Mouse (Mus musculus): ENCODE data around the gene Sept14.
"Not testable (repeated sequence)": the region's sequence is repeated elsewhere in the genome, so short reads cannot be mapped to it uniquely, and the experiment has no call there.

Gene Sept14

DNA sequence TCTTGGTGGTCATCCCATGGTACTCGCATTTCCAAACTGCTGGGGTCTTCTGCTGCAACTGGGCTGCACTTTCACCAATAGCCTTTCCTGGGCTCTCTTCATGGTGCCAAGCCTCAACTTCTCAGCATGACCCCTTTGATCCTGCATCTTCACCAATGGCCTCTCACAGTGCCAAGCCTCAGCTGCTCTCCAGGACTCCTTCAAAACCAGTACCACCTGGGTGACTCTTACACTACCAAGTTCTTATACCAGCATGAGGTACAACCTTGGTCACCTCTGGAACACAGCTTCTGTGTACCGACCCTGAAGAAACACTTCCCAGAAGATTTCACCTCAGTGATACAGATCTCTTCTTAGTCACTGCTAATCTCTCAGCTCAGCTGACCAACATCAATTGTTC lies at the start of gene Sept14:
Sept14 (minus strand) TSS at position 101 of the 400 bp plus-strand sequence.
- DNase-seq: no peak

DNA sequence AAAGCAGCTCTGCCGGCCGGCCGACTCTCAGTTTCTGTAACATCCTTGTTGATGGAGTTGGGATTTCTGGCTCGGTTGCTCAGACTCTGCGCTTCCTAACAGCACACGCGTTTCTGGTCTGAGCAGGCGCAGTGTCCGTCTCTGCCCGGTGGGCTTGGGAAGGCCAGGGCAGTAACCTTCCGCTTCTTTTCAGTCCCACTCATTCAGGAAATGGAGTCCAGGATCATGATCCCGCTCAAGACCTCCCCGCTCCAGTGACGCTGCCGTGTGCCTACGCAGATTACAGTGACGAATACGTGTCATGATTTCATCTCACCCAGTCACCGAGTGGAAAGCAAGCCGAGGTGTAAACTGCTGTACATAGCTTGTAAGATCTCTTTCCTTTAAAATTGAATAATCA lies 48.6 kb upstream of the Sept14 start:
- DNase-seq: no peak

DNA sequence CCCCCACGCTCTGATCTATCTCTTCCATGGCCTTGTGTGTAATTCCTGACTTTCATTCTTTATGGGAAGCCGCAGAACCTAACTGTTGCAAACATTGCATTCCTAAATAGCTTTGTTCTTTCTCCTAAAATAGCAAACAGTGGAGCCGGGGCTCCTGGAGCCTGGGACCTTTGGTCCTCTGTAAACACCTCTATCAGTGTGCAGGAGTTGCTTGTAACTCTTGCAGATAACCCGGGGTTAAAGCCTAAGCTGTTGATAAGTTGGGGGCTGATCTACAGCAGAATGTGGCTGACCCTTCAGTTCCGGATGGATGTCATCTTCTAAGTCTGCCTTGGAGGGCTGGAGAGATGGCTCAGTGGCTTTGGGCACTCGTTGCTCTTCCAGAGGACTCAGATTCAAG lies 35.7 kb upstream of the Sept14 start:
- DNase-seq: peak; percentile 37

DNA sequence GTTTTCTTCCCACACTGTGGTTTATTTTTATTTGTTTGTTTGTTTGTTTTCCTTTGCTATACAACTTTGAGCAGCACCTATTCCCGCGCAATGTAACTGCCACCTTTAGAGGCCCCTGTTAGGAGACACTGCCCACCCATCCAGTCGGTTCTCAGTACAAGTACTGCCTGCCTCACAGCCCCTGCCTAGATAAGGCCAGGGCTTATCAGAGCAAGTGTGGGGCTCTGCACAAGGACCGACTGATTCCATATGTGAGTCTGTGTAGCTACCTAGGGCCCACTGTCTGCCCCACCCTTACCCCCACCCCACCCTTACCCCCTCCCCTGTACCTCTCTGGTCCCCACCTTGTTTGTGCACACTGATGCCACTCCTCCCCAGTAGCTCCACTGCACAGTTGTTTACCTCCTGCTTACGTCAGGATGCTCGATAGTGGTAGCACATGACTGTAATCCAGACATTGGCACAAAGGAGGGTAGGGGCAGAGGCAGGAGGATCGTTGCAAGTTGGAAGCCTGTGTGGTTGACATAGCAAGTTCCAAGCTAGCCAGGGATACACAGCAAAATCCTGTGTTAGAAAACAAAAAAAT lies 34.7 kb upstream of the Sept14 start:
- peak; percentile 79 for DNase-seq

DNA sequence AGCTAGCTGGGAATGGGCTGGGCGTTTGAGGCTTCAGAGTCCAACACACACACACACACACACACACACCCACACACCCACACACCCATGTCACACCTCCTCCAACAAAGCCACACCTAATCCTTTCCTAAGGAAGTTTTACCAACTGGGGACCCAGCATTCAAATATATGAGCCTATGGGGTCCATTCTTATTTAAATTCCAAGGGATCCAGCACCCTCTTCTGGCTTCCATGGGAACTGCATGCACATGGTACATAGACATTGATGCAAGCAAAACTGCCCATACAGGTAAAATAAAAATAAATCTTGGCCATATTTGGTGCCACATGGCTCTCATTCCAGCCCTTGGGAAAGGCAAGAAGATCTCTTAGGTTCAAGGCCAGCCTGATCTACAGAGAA lies 32.7 kb upstream of the Sept14 start:
- DNase-seq: peak; percentile 57

DNA sequence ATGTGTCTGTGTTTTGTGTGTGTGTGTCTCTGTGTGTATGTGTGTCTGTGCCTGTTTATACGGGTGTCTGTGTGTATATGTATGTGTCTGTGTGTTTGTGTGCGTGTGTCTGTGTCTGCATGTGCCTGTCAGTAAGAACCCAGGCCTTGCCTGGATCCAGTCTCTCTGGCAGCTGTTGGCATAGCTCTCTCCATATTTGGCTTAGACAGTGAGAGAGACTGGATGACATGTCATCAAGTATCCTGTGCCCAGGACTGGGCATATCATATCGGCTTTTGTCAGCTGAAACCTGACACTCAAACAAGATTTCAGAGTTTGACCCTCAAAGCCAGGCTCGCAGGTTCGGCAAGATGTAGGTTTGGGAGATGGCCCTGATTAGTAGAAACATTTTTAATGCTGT lies 22.7 kb upstream of the Sept14 start:
- no peak for DNase-seq

DNA sequence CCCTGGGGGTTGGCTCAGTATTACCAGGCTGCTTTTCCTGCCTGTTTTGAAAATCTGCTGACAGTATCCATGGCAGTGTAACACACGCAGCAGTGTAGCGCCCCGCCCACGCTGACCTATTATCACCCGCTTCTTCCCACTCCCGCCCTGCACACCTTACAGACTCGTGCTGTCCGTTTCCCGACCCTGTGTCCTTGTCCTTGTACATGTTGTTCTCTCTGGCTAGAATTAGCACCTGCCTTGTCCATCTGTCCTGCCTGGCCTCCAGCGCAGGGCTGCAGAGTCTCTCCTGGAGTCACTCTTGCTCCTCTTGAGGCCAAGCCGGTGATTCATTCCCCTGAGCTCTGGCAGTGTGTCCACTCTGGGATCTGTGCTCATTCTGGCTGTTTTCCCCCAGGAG lies 22.0 kb upstream of the Sept14 start:
- peak; percentile 77 for DNase-seq

DNA sequence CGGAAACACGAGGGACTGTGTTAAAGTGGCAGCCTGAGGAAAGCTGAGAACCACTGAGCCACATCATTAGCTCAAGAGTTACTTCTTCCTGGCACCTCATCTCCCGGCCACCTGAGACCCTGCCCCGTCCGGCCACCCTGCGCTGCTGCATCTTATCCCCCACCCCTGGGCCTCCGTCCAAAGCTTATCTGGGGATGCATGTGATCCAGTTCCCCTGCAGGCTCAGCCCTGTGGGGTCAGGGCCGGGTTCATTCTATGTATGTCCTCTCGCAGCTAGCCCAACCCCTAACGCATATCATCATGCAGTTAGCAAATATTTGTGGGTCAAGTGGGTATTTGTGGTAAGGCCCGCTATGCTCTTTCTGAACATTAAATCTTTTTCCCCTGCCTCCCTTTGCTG lies 21.0 kb upstream of the Sept14 start:
- peak; percentile 79 for DNase-seq

DNA sequence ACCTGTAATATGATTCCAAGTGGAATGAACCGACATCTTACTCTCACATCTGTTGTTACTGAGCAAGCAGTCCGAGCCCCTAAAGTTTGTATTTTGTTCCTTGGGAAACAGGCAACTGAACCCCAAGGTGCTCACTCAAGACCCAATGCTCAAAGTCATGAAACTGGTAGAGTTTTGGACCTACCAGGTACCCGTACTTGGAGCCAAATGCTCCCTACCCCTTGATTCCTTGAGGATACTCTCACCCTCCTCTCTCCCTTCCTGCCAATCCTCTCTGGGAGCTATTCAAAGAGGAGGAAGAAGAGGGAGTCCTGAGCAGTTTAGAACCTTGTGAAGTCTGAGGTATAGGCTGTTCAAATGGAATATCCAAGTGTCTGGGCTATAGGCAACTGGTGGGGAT lies 18.5 kb upstream of the Sept14 start:
- no peak for DNase-seq

DNA sequence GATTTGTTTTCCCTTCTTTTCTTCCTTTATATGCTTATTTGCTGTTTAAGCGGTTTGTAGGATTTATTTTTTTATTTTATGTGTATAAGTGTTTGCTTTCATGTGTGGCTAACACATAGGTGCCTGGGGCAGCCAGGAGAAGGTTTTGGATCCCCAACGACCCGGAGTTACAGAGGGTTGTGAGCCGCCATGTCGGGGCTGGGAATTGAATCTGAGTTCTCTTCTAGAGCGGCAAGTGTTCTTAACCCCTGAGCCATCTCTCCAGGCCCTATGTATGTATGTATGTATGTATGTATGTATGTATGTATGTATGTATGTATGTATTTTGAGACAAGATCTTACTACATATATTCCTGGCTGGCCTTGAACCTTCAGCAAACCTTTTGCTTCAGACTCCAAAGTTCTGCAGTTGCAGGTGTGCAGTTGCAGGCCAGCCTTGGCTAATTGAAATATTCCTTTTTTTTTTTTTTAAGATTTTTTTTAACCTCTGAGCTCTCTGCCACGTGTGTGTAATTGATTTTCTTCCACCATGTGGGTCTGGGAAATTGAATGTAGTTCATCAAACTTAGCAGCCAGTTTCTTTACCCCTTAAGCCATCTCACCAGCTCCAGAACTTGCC lies 17.6 kb upstream of the Sept14 start:
- peak; percentile 27 for DNase-seq

DNA sequence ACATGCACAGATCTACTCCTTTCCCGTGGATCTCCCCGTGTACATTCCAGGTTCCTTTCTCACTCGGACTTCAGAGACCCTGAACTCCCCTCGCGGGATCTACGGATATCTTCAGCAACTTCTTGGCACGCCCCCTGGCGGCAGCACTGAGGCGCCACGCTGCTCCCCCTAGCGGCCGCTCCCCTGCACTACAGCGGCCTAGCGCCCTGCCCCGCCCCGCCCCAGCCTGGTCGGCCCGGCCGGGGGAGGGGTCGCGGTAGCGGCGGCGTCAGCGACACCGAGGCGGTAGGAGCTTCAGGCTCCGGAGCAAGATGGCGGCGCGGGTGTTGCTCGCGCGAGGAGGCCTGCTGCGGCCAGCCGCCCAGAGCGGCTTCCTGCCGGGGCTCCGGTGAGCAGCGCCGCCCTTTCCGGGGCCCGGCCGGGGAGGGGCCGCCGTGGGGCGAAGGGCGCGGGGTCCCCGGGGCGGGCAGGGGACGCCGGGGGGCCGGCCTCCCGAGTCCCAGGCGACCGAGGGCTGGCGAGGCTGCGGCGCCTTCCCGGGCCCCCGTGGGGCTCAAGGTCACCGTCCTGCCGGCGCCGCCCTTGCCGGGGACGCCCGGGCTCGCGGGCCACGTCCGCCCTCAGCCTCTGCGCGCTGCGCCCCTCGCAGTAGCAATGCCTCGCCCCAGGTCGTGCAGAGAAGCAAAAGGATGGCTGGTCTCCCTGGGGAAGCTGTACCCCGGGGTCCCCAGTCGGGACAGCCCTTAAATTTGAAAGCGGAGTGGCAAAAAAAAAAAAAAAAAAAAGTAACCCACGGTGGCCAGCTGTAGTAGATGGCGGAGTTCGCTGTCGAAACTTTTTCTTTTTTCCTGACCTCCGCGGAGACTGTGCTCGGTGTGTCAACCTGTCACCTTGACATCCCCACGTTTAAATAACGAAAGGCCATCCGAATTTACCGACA lies 16.8 kb upstream of the Sept14 start, which contains the start of gene Nipsnap2:
Nipsnap2 (plus strand) TSS at position 230 of the 940 bp plus-strand sequence.
- DNase-seq: peak; percentile 87

DNA sequence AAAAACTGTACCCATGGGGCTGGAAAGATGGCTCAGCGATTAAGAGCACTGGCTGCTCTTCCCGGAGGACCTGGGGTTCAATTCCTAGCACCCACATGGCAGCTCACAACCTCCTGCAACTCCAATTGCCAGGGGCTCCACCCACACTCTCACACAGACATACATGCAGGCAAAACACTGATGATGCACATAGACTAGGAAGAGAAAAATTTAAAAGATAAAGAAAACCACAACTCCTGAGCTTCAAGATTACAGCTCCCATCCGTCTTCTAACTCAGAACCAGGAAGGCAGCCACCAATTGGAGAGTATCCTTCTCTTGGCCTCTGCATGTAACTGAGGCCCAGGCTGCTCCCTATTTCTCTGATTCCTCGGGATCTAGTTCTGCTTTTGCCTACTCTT lies 16.0 kb upstream of the Sept14 start:
- peak; percentile 39 for DNase-seq

DNA sequence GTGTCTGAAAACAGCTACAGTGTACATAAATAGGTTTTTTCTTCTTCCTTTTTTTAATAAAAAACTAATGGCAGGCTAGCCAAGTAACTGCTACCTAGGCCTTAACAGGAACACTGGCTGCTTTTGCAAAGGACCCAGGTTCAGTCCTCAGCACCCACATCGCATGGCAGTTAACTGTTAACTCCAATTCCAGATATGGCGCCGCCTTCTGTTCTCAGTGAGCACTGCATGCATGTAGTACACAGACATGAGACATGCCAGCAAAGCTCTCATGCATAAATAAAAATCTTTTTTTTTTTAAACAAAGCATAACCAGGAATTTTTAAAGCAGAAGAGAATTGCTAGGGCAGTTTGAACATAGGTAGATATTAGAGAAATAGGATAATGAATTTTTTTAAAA lies 11.9 kb upstream of the Sept14 start:
- no peak for DNase-seq

DNA sequence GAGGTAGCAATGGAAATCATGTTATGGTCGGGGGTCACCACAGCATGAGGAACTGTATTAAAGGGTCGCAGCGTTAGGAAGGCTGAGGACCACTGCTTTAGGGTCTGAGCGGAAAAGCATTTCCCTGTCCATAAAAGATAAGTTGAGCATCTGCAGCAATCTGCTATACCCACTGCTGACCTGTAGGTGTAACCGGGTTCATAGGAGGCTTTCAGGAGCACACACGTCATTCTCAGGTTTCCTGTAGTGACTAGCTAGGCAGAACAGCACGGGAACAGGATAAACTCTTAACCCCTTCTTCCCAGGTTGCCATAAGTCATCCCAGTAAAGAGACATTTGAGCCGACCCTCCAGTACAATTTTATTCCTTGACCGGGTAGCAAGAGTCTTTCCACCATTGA lies 8.7 kb upstream of the Sept14 start:
- no peak for DNase-seq

DNA sequence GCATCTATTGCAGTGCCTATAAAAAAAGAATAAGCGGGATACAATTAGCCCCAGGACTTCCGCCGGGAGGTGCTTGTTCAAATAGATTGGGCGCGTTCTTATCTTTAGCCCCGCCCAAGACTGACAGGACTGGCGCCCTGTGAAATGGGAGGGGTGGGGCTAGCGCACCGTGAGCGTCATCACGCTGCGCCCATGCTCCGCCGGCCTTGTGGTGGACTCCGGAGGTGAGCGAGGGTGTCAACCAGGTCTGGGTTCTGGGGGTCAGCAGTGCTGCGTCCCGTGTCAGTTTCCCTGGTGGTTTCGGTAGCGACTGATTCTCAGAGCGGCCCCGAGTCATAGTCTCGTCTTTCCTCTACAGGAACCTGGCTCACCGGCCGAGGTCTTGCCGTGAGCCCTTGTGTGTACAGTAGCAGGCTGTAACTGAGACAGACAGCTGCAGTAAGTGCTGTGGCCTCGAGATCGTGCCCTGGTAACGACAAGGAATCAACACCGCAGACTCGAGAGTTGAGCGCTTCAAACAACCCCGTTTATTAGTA lies 7.1 kb upstream of the Sept14 start, which contains the start of gene Mrps17:
Mrps17 (plus strand) TSS at position 172 of the 536 bp plus-strand sequence.
- peak; percentile 95 for DNase-seq

DNA sequence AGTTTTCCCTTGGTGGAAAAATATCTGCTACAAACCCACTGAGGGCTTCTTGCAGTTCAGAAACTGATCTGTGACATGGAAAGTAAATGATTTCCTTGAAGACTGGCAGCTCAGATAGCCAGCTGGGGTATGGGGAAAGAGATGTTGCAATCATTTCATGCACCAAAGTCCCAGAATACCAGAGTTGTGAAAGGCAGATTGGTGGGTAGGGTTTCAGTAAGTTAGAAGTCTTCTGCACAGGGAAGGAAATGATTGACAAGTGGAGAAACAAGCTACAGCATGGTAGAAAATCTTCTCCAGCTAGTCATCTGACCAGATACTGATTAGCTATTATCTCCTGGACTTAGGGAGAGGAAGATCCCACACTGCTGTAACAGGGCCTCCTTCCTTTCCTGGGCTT lies 4.9 kb downstream of the Sept14 start:
- no peak for DNase-seq

DNA sequence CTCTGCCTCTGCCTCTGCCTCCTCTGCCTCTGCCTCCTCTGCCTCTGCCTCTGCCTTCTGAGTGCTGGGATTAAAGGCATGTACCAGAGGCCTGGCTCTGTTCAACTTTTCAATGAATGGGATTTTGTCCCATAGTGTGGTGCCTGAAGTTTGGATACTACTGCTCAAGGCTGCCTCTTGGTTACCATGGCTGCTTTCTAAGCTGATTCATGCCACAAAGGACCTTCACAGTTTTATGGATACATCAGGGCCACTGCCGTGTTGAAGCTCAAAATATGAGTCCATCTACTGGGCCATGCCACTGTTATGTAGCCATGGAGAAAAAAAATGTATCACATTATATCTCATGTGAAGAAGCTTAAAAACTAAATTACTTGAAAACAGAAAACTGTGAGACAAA lies 6.6 kb downstream of the Sept14 start:
- DNase-seq: no peak

DNA sequence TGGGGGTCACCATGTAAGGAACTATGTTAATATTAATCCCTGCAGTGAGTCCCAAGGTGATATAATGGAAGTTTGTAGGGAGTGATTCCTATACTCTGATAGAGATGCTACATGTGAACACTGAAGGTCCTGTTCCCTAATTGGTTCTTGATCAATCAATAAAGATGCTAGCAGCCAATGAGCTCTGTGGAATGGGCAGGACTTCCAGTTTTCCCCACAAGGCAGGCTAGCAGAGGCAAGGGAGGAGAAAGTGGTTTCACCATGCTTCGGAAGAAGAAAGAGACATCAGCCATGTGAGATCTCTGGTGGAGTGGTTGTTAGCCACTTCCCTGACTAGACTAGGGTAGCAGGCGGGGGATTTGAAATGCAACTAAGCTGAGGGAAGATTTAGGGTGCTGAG lies 7.8 kb downstream of the Sept14 start:
- no peak for DNase-seq

DNA sequence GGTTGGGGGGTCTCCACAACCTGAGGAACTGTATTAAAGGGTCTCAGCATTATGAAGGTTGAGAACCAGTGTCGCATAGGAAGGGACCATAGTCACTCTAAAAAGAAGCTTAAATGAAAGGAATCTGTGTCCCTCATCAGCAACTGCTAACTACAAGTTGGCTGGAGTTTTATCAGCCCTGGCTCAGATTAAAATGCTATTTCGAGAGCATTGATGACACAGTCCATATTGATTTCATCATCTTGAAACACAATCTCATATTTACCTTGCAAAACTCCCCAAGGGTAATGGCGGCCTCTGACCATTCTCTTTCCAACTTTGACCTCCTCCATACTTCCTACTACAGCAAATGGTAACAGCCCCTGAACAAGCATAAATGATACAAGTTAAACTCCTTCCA lies 17.8 kb downstream of the Sept14 start:
- DNase-seq: no peak

DNA sequence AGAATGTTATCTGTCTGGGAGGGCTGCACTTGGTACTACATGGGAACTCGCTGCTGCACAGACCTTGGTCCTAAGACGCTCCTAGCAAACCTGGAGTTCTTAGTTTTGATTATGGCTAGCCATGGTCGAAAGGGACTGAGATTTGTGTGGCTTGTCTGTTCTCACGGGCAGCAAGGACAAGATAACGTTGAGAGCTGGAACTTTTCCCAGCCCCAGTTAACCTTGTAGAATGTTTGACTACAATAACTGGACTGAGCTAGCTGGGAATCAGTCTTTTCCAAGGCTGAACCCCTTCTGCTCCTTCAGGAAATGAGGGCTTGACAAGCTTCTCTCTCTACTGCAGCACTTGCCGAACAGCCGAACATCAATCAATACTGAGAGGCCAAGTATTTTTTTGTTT lies 20.7 kb downstream of the Sept14 start:
- DNase-seq: no peak

DNA sequence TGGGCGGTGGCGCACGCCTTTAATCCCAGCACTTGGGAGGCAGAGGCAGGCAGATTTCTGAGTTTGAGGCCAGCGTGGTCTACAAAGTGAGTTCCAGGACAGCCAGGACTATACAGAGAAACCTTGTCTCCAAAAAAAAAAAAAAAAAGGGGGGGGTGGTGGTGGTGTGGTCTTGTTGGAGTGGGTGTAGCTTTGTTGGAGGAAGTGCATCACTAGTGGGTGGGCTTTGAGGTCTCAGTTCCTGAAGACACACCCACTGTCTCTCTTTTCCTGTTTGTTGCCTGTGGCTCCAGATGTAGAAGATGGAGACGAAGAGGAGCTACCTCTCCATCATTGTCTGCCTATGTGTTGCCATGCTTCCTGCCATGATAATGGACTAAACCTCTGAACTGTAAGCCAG lies 23.2 kb downstream of the Sept14 start:
- not testable (repeated sequence) for DNase-seq

DNA sequence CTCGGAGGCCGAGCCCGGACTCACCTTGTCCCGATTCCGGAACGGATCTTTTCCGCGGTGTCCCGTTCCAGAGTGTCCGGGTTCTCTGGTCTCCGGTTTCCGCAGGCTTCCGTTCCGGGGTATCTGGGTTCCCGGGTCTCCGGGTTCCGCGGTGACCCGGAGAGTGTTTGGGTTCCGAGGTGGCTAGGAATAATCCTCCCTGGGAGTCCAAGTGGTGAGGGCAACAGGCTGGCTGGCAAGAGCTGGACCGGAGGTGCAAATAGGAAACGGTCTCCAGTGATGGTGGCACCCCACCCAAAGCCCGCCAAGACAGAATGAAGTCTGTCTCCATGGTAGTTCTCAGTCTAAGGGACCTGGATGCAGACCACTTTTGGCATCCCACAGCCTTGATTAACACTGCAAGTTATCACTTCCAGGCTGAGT lies 38.3 kb downstream of the Sept14 start, which contains the start of gene Zfp11:
Zfp11 (minus strand) TSS at position 64 of the 423 bp plus-strand sequence.
- peak; percentile 74 for DNase-seq

DNA sequence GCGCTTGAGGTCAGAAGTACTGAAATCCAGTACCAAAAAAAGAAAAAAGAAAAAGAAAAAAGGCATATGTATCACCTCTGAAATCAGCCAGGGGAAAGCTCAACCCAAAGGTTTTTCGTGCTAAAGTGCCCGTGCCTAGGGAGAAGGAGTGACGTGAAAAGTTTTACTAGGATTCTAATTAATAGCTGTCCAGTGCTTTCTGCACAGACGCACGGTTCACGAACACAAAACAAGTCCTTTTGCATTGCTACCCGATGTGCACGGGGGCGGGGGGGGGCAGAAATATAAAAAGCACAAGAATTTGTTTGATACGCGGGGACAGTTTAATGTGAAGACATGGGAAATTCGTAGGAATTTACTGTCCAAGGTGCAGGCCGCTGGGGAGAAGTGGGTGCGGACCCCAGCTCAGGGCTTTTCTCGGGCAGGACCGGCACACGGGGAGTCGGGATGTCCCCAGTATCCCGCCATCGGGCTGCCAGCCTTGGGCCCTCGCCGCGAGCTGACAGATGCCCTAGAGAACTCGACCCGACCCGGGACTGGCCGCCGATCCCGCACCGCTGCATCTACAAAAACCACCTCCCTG lies 38.8 kb downstream of the Sept14 start:
- DNase-seq: no peak

Measured in liver (tissue).